Comparison of ENCODE assay signal across 8 mouse cellular contexts in the genomic region with DNA sequence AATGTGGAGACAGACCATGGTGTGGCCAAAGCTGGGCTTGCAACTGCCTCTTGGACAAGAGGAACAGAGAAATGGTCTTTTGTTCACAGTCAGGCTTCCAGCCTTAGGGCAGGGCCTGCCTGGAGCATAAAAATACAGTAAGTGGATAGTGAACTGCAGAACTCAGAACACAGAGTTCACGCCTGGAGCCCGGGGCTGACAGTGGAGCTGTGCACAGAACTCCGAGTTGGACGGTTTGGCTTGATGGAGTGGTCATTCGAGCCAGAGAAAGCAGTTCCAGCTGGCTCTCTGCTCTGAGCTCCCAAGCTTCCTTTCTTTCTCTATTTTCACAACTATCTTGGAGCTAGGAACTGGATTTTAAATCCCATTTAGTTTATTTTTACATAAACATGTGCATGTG.
A peak's percentile ranks its signal among the peaks of the same experiment; 100 is the strongest.
DNase-seq lines count a peak whose midpoint lies in the region; ATAC-seq lines count a peak whose summit lies in the region.

No protein-coding gene starts in this region.

- H3K4me3 ChIP-seq in hindbrain, embryonic 10.5 days: no peak overlapping the region
- H3K4me3 ChIP-seq in hindbrain, embryonic 13.5 days: no peak overlapping the region
- no peak overlapping the region for H3K4me3 ChIP-seq in limb, embryonic 13.5 days

- H3K27me3 ChIP-seq in hindbrain, embryonic 10.5 days (ENCODE audit: insufficient read depth, poor library complexity, severe bottlenecking): no peaks in the 10 kb centered on the region
- H3K27me3 ChIP-seq in hindbrain, embryonic 13.5 days: no peaks in the 10 kb centered on the region
- no peaks in the 10 kb centered on the region; the same call in 1 of the 2 replicates for H3K27me3 ChIP-seq in limb, embryonic 13.5 days

- H3K9me3 ChIP-seq in hindbrain, embryonic 10.5 days: no peaks in the 10 kb centered on the region
- H3K9me3 ChIP-seq in hindbrain, embryonic 13.5 days: no peaks in the 10 kb centered on the region
- no peaks in the 10 kb centered on the region for H3K9me3 ChIP-seq in limb, embryonic 13.5 days

- no peak overlapping the region for H3K4me2 ChIP-seq in hindbrain, embryonic 13.5 days
- no peak overlapping the region for H3K4me2 ChIP-seq in limb, embryonic 13.5 days (replicated peaks)

- no peak for DNase-seq in hindbrain, embryonic 10.5 days (ENCODE audit: low spot score)
- DNase-seq in brain, adult 2 months (ENCODE audit: low read depth, low spot score): peak; percentile 32
- DNase-seq in gastrocnemius, postnatal 10 days: peak; percentile 44
- DNase-seq in MN1 (ENCODE audit: low spot score): no peak
- no peak for DNase-seq in left cerebral cortex, adult 8-10 months (ENCODE audit: low spot score in 2 of 2)
- DNase-seq in spleen, postnatal 14 days (ENCODE audit: low spot score in 2 of 2): no peak

- H3K4me1 ChIP-seq in hindbrain, embryonic 10.5 days (replicated peaks): peaks cover 41% of the 10 kb centered on the region
- H3K4me1 ChIP-seq in hindbrain, embryonic 13.5 days (replicated peaks): peaks cover 12% of the 10 kb centered on the region
- peaks cover 4% of the 10 kb centered on the region; the same call in 1 of the 2 replicates for H3K4me1 ChIP-seq in limb, embryonic 13.5 days

- 72% methylated on average over 5 of the region's 5 CpGs for WGBS in hindbrain, embryonic 10.5 days
- WGBS in hindbrain, embryonic 13.5 days: 75% methylated on average over 5 of the region's 5 CpGs
- 49% methylated on average over 5 of the region's 5 CpGs for WGBS in limb, embryonic 13.5 days

- H3K36me3 ChIP-seq in hindbrain, embryonic 10.5 days: no peaks in the 10 kb centered on the region
- no peaks in the 10 kb centered on the region for H3K36me3 ChIP-seq in hindbrain, embryonic 13.5 days
- no peaks in the 10 kb centered on the region for H3K36me3 ChIP-seq in limb, embryonic 13.5 days

- no peak overlapping the region for H3K9ac ChIP-seq in hindbrain, embryonic 13.5 days
- H3K9ac ChIP-seq in limb, embryonic 13.5 days: no peak overlapping the region

- no peak for ATAC-seq in hindbrain, embryonic 13.5 days (ENCODE audit: low FRiP score)
- ATAC-seq in limb, embryonic 13.5 days (ENCODE audit: low FRiP score, low read depth): no peak

- peak overlapping the region; percentile 56 for H3K27ac ChIP-seq in hindbrain, embryonic 10.5 days
- H3K27ac ChIP-seq in hindbrain, embryonic 13.5 days: no peak overlapping the region
- peak overlapping the region; percentile 28; the same call in 1 of the 2 replicates for H3K27ac ChIP-seq in limb, embryonic 13.5 days

Comparison
In these comparisons a context has a peak if more than half of its experiments do, and no peak if none do; other contexts are left out.
1. DNase-seq: peak in brain, adult 2 months (single experiment) and gastrocnemius, postnatal 10 days (single experiment); none in hindbrain, embryonic 10.5 days (single experiment), MN1 (single experiment), left cerebral cortex, adult 8-10 months (0 of 2) and spleen, postnatal 14 days (0 of 2).